Mouse (Mus musculus): ENCODE data around the gene Myh9. TPM values are rescaled to one million over a fixed set of nuclear protein-coding genes. Genes with fewer than 3 reads are reported as not detected.
A peak's percentile ranks its signal among the peaks of the same experiment; 100 is the strongest.

The Myh9 gene
- polyA plus RNA-seq, 1 experiment from 2014 or later = 86.6 TPM

- Histone ChIP-seq H3K36me3 (ENCODE audit: insufficient read depth) (peaks cover 92% of the 10 kb centered on the region), H3K4me3 (ENCODE audit: low read depth, low read length) (no peak overlapping the region), H3K27me3 (ENCODE audit: insufficient read depth, low read length) (no peaks in the 10 kb centered on the region), H3K9me3 (ENCODE audit: low read depth, low read length) (no peaks in the 10 kb centered on the region), H3K4me2 (no peak overlapping the region), H3K4me1 (ENCODE audit: insufficient read depth) (0 out of 2 replicates have a peak, but pooled peaks cover 9% of the 10 kb centered on the region), H3K27ac (ENCODE audit: low read depth) (peak overlapping the region; percentile 42; the same call in 1 of the 2 replicates), H3K9ac (no peak overlapping the region)
- 73% methylated on average over 13 of the region's 13 CpGs for WGBS
- no peak for ATAC-seq (ENCODE audit: insufficient read depth)
- TF ChIP-seq CTCF (IDR thresholded peaks at IDR 0.05; ENCODE audit: low read depth) = no peak
- DNase-seq = no peak
These were observed 35.3 kb downstream of the Myh9 start for GRCm38 (mm10) chr15:77806565-77807263.

GRCm38 (mm10) chr15:77805657-77806056 lies 36.3 kb downstream of the Myh9 start:
- no peak overlapping the region for H3K4me2 ChIP-seq
- no peaks in the 10 kb centered on the region for H3K9me3 ChIP-seq (ENCODE audit: low read depth, low read length)
- 0 out of 2 replicates have a peak, but pooled peaks cover 9% of the 10 kb centered on the region for H3K4me1 ChIP-seq (ENCODE audit: insufficient read depth)
- 83% methylated on average over 4 of the region's 4 CpGs for WGBS
- H3K27ac ChIP-seq (ENCODE audit: low read depth) = no peak overlapping the region
- H3K4me3 ChIP-seq (ENCODE audit: low read depth, low read length) = no peak overlapping the region
- H3K27me3 ChIP-seq (ENCODE audit: insufficient read depth, low read length) = no peaks in the 10 kb centered on the region
- H3K36me3 ChIP-seq (ENCODE audit: insufficient read depth) = peaks cover 91% of the 10 kb centered on the region
- no peak for TF ChIP-seq CTCF (IDR thresholded peaks at IDR 0.05; ENCODE audit: low read depth)
- no peak overlapping the region for H3K9ac ChIP-seq
- ATAC-seq (ENCODE audit: insufficient read depth) (no peak), DNase-seq (no peak)

DNA sequence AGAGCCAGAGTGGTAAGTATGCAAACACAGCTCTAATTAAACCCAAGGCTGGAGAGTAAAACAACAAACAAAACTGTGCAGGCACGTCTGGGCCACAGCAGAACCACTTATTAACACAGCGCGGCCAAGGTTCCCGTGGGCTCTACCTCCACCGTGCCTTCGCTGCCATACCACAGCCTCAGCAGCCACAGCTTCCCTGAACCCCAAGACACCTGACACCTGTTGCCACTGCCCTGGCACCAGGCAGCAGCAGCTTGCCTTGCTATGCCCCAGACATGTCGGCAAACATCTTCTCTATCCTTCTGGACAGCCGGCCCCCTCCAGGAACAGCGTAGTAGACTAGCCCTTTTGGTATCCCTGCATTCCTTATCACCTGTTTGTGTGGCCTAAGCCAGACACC lies 37.0 kb downstream of the Myh9 start:
- peaks cover 85% of the 10 kb centered on the region for H3K36me3 ChIP-seq (ENCODE audit: insufficient read depth)
- no peak for TF ChIP-seq CTCF (IDR thresholded peaks at IDR 0.05; ENCODE audit: low read depth)
- 66% methylated on average over 9 of the region's 9 CpGs for WGBS
- DNase-seq (no peak), ATAC-seq (ENCODE audit: insufficient read depth) (no peak)
- no peaks in the 10 kb centered on the region for H3K27me3 ChIP-seq (ENCODE audit: insufficient read depth, low read length)
- no peaks in the 10 kb centered on the region for H3K9me3 ChIP-seq (ENCODE audit: low read depth, low read length)
- no peak overlapping the region for H3K4me2 ChIP-seq
- H3K4me3 ChIP-seq (ENCODE audit: low read depth, low read length) = no peak overlapping the region
- peaks cover 14% of the 10 kb centered on the region; the same call in 1 of the 2 replicates for H3K4me1 ChIP-seq (ENCODE audit: insufficient read depth)
- H3K9ac ChIP-seq = no peak overlapping the region
- H3K27ac ChIP-seq (ENCODE audit: low read depth) = no peak overlapping the region

GRCm38 (mm10) chr15:77804460-77804859 lies 37.5 kb downstream of the Myh9 start:
- Histone ChIP-seq H3K27me3 (ENCODE audit: insufficient read depth, low read length) (no peaks in the 10 kb centered on the region), H3K36me3 (ENCODE audit: insufficient read depth) (peaks cover 85% of the 10 kb centered on the region), H3K4me2 (no peak overlapping the region), H3K4me3 (ENCODE audit: low read depth, low read length) (no peak overlapping the region), H3K9me3 (ENCODE audit: low read depth, low read length) (no peaks in the 10 kb centered on the region), H3K9ac (no peak overlapping the region), H3K4me1 (ENCODE audit: insufficient read depth) (peaks cover 18% of the 10 kb centered on the region), H3K27ac (ENCODE audit: low read depth) (no peak overlapping the region)
- WGBS = 81% methylated on average over 6 of the region's 6 CpGs
- DNase-seq (no peak), ATAC-seq (ENCODE audit: insufficient read depth) (no peak)
- no peak for TF ChIP-seq CTCF (IDR thresholded peaks at IDR 0.05; ENCODE audit: low read depth)

GRCm38 (mm10) chr15:77803747-77804146 lies 38.2 kb downstream of the Myh9 start:
- Histone ChIP-seq H3K9me3 (ENCODE audit: low read depth, low read length) (no peaks in the 10 kb centered on the region), H3K9ac (no peak overlapping the region), H3K27me3 (ENCODE audit: insufficient read depth, low read length) (no peaks in the 10 kb centered on the region), H3K4me3 (ENCODE audit: low read depth, low read length) (no peak overlapping the region), H3K4me1 (ENCODE audit: insufficient read depth) (peaks cover 24% of the 10 kb centered on the region), H3K4me2 (no peak overlapping the region), H3K27ac (ENCODE audit: low read depth) (no peak overlapping the region; the same call in 1 of the 2 replicates), H3K36me3 (ENCODE audit: insufficient read depth) (peaks cover 78% of the 10 kb centered on the region)
- TF ChIP-seq CTCF (IDR thresholded peaks at IDR 0.05; ENCODE audit: low read depth) = no peak
- 69% methylated on average over 3 of the region's 3 CpGs for whole genome bisulfite sequencing
- ATAC-seq (ENCODE audit: insufficient read depth) = no peak
- DNase-seq = no peak

- Histone ChIP-seq H3K9ac (no peak overlapping the region), H3K27me3 (ENCODE audit: insufficient read depth, low read length) (no peaks in the 10 kb centered on the region), H3K4me2 (no peak overlapping the region), H3K4me1 (ENCODE audit: insufficient read depth) (peaks cover 32% of the 10 kb centered on the region), H3K27ac (ENCODE audit: low read depth) (peak overlapping the region; percentile 50; the same call in 1 of the 2 replicates), H3K36me3 (ENCODE audit: insufficient read depth) (peaks cover 73% of the 10 kb centered on the region), H3K4me3 (ENCODE audit: low read depth, low read length) (no peak overlapping the region), H3K9me3 (ENCODE audit: low read depth, low read length) (no peaks in the 10 kb centered on the region)
- 83% methylated on average over 4 of the region's 4 CpGs for WGBS
- peak; percentile 46 for TF ChIP-seq CTCF (IDR thresholded peaks at IDR 0.05; ENCODE audit: low read depth)
- DNase-seq (peak; percentile 32), ATAC-seq (ENCODE audit: insufficient read depth) (no peak)
These were observed 39.0 kb downstream of the Myh9 start for GRCm38 (mm10) chr15:77802992-77803391.

- no peak overlapping the region for H3K4me3 ChIP-seq (ENCODE audit: low read depth, low read length)
- no peak overlapping the region for H3K9ac ChIP-seq
- H3K36me3 ChIP-seq (ENCODE audit: insufficient read depth) = peaks cover 70% of the 10 kb centered on the region
- no peak for ATAC-seq (ENCODE audit: insufficient read depth)
- 53% methylated on average over 4 of the region's 4 CpGs for WGBS
- peak overlapping the region; percentile 95 for H3K27ac ChIP-seq (ENCODE audit: low read depth)
- H3K4me2 ChIP-seq = no peak overlapping the region
- H3K9me3 ChIP-seq (ENCODE audit: low read depth, low read length) = no peaks in the 10 kb centered on the region
- peaks cover 30% of the 10 kb centered on the region for H3K4me1 ChIP-seq (ENCODE audit: insufficient read depth)
- no peaks in the 10 kb centered on the region for H3K27me3 ChIP-seq (ENCODE audit: insufficient read depth, low read length)
- no peak for TF ChIP-seq CTCF (IDR thresholded peaks at IDR 0.05; ENCODE audit: low read depth)
- DNase-seq = no peak
These were observed 40.8 kb downstream of the Myh9 start for GRCm38 (mm10) chr15:77801188-77801587.

All from lung, embryonic 14.5 days (tissue).